Mouse (Mus musculus): ENCODE results near the gene Ephx1.
"Not testable (repeated sequence)": the region's sequence is repeated elsewhere in the genome, so short reads cannot be mapped to it uniquely, and the experiment has no call there.

Ephx1 gene

DNA sequence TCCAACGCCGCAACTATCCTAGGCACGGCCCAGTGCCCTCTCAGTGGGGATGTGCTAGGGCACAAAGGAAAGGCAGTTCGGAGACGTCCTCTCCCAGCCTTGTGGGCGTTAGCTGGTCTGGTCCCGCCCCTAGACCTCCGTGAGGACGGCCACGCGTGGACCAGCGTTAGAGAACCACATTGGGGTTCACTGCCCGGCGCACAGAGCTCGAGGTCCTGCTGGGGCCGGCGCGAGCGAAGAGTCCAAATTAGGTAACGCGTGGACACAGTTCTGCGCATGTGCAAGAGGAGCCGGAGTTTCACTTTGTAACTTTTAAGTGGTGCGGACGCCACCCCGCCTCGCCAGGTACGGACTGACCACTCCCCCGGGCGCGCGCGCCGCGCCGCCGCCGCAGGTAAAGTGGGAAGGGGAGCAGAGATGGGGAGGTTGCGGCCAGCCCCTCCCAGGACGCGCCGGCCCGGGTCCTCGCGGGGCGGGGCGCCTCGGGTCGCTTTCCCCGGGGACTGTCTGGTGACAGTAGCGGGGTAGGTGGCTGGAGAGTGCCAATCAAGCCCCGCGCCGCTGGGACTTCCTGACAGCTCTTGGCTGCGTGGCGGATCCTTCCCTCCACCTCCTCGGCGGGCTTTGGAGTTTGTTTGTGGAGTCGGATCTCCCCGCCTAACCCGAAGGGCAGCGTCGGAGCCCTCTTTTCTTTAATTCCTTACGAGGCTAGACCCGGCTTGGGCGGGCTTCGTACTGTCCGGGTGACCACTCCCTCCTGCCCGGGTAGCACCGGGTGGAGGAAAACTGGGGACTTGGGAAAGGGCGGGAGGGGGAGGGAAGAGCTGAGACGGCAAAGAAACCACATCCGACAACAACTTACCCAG lies 78.3 kb downstream of the Ephx1 start, which contains the start of gene Tmem63a:
Tmem63a (plus strand) TSS at position 179 of the 866 bp plus-strand sequence.
- no peak for ATAC-seq (ENCODE audit: insufficient number of reproducible peaks, low FRiP score, low TSS enrichment)

DNA sequence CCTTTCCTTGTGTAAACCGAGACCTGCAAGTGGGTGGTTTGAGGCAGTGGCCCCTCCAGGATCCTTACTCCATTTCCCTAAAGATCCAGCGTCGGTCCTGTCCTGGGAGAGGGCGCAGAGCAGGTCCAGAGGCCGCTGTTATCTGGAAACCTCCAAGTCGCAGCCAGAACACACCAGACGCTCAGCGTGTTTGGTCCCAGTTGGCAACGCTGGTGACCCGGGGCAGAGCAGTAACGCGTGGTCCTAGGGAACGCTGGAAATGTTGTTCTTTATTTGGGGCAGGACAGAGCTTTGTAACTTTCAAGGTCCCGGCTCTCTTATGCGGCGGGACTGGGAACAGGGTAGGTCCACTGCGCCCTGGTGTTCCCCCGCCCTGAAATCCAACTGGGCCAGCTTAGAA lies 79.0 kb downstream of the Ephx1 start:
- ATAC-seq (ENCODE audit: insufficient number of reproducible peaks, low FRiP score, low TSS enrichment): no peak

DNA sequence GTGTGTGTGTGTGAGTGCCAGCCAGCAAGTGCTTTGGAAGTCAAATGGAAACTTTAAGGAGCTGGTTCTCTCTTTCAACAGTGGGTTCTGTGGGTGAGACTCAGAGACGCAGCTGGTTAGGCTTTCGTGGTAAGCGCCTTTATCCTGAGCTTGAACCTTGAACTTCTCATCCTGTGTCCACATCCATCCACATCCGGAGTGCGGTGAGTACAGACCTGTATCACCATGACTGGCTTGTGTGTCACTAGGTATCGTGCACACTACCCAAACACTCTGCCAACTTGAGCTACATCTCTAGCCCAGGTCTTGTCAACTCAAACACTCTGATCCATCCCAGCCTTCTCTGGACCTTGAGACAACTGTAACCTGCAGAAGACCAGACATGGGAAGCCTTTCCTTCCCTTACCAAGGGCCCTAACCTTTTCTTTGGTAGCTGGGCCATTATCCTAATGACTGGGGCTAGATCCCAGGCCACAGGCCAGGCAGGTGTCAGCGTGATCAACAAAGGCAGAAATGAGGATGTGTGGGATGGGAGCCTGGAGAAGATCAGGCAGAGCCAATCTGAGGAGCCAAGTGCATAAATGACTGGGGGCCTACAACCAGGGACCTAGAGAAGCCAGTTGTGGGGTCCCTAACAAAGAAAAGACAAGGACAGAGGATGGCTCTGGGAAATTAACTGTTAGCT lies 79.8 kb downstream of the Ephx1 start:
- no peak for ATAC-seq (ENCODE audit: insufficient number of reproducible peaks, low FRiP score, low TSS enrichment)

GRCm38 (mm10) chr1:180938781-180939180 lies 81.9 kb downstream of the Ephx1 start:
- not testable (repeated sequence) for ATAC-seq (ENCODE audit: insufficient number of reproducible peaks, low FRiP score, low TSS enrichment)

DNA sequence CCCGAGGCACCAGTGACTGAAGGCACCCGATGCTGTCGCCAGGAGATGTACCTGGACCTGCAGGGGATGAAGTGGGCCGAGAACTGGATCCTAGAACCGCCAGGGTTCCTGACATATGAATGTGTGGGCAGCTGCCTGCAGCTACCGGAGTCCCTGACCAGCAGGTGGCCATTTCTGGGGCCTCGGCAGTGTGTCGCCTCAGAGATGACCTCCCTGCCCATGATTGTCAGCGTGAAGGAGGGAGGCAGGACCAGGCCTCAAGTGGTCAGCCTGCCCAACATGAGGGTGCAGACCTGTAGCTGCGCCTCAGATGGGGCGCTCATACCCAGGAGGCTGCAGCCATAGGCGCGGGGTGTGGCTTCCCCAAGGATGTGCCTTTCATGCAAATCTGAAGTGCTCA lies 83.1 kb downstream of the Ephx1 start:
- ATAC-seq (ENCODE audit: insufficient number of reproducible peaks, low FRiP score, low TSS enrichment): not testable (repeated sequence)

GRCm38 (mm10) chr1:180936610-180937398 lies 83.9 kb downstream of the Ephx1 start:
- ATAC-seq (ENCODE audit: insufficient number of reproducible peaks, low FRiP score, low TSS enrichment): not testable (repeated sequence)

DNA sequence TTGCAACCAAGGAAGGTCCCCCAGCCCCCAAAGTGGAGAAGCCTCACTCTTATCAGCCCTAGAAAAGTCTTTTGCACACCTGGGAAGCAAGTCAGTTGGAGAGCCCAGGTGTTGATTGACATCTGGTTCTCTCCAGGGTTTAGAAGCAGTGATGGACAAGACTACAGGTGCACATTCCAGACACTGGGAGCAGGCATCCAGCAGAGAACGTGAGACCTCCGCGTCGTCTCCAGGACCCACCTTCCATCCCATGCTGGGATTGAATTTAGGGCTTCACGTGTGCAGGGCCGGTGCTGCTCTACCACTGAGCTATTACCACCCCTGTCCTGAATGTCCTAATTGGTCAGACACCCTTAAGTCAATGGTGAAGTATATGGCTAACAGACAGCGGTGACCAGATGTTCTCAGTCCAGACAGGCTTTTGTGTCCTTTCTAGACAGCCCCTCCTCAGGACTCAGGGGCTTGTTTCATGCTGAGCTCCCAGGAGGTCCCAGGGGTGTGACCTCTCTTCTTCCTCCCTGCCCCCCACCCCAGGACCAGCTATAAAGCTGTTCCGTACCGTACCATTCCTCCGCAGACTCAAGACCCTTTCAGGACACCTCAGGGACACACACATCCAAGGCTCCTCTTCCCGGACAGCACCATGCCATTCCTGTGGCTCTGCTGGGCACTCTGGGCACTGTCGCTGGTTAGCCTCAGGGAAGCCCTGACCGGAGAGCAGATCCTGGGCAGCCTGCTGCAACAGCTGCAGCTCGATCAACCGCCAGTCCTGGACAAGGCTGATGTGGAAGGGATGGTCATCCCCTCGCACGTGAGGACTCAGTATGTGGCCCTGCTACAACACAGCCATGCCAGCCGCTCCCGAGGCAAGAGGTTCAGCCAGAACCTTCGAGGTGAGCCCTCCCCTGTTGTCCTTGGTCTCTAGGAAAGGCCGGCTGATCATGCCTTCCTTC lies 86.0 kb downstream of the Ephx1 start, which contains the start of gene Lefty1:
Lefty1 (plus strand) TSS at position 556 of the 953 bp plus-strand sequence.
- no peak for ATAC-seq (ENCODE audit: insufficient number of reproducible peaks, low FRiP score, low TSS enrichment)

DNA sequence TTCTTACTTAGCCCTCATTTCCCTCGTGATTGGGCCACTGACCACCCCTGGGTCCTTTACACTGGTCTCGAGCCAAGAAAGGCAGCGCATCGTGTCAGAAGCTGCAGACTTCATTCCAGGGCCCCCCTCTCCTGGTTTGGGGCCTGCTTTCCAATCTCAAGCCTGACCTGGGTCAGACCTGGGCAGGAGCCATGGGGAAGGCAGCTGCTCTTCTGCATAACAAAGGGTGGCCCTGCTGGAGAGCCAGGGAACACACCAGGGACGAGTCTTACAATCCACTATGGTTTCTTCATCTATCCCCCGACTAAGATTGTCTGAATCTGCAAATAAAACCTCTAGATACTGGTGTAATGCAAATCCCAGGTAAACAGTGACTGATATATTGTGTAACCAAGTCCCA lies 87.0 kb downstream of the Ephx1 start:
- ATAC-seq (ENCODE audit: insufficient number of reproducible peaks, low FRiP score, low TSS enrichment): no peak

GRCm38 (mm10) chr1:180931106-180931505 lies 89.6 kb downstream of the Ephx1 start:
- no peak for ATAC-seq (ENCODE audit: insufficient number of reproducible peaks, low FRiP score, low TSS enrichment)

- no peak for ATAC-seq (ENCODE audit: insufficient number of reproducible peaks, low FRiP score, low TSS enrichment)
These were observed 91.1 kb downstream of the Ephx1 start for GRCm38 (mm10) chr1:180929599-180929998.

DNA sequence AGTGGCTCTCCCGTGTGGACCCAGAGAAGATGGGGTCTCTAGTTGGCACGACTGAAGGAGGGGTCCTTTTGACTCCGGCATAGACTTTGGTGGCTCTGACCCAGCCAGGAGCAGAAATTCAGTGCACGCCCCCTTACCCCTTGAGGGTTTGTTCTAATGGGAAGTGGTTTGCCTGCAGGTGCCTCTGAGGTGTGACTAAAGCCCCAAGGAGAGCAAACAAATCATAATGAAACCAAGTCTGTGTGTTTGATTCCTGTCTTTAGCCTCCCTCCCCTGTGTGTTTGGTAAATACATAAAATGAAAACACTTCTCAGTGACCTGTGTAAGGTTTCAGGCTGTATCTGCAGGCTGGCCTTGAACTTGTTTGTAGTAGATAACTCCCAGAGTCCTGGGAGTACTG lies 94.4 kb downstream of the Ephx1 start:
- ATAC-seq (ENCODE audit: insufficient number of reproducible peaks, low FRiP score, low TSS enrichment): no peak

Data from cerebellum, adult (tissue).